Mouse (Mus musculus): ENCODE measurements around the gene Msi2.

DNA sequence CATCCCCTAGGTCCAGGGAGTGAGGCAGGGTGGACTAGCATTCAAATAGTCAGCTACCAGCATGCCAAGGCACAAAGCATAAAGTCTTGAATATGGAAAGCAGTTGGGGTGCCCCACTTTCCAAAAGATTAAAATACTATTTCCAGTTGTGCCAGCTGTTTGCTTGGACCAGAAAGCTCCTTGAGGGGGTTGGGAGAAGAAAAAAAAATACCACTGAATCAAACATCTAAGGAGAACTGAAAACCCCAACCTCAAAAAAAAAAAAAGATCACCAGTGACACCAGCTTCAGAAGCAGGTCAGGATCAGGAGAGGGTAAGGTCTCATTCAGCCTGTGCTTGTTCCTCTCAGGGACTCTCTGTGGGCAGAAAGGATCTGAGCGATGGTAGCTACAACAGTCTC lies 108.2 kb downstream of the Msi2 start:
- TF ChIP-seq GATA2 (IDR thresholded peaks at IDR 0.05; ENCODE audit: borderline replicate concordance, low read depth, low read length) (no peak), CTCF (IDR thresholded peaks at IDR 0.05; ENCODE audit: low read depth, low read length) (no peak), POLR2AphosphoS5 (IDR thresholded peaks at IDR 0.05; ENCODE audit: insufficient replicate concordance, low read depth, low read length) (no peak), TAL1 (conservative IDR thresholded peaks at IDR 0.05; ENCODE audit: low read depth, low read length) (no peak)
